Mouse (Mus musculus) hindbrain, embryonic 14.5 days (tissue): Measurements from ENCODE around the gene Adam30. TPM values are rescaled to one million over a fixed set of nuclear protein-coding genes. Genes with fewer than 3 reads are reported as not detected.
"Not testable (repeated sequence)": the region's sequence is repeated elsewhere in the genome, so short reads cannot be mapped to it uniquely, and the experiment has no call there.

Source experiments
- ATAC-seq: fragments of 200-750 bp; cut with Nextera tagmentation; 2 replicates; pipeline ENCODE4 v1.8.0; 2017; ENCODE audit warnings: moderate number of reproducible peaks, mild to moderate bottlenecking, moderate TSS enrichment, moderate library complexity; ENCODE audit not compliant: low FRiP score
- DNase-seq: peaks from one replicate; pipeline ENCODE4 v3.0.0-alpha.2; 2015; ENCODE audit warnings: low spot score
- H3K27ac ChIP-seq: fragments of 300-500 bp; sonication (generic); 2 replicates; pipeline ENCODE4 v1.5.1; 2014; ENCODE audit warnings: mild to moderate bottlenecking, moderate library complexity
- H3K27me3 ChIP-seq: fragments of 300-500 bp; sonication (generic); 2 replicates; pipeline ENCODE4 v1.6.1; 2014; ENCODE audit warnings: mild to moderate bottlenecking, low read length, mixed read lengths; ENCODE audit not compliant: control insufficient read depth, insufficient read depth
- H3K36me3 ChIP-seq: fragments of 300-500 bp; sonication (generic); replicated peaks from 2 replicates; pipeline ENCODE4 v1.6.1; 2014; ENCODE audit not compliant: control insufficient read depth, insufficient read depth
- H3K4me1 ChIP-seq: fragments of 300-500 bp; sonication (generic); replicated peaks from 2 replicates; pipeline ENCODE4 v1.6.1; 2014; ENCODE audit warnings: antibody characterized with exemption, low read length, mixed read lengths; ENCODE audit not compliant: control insufficient read depth, insufficient read depth
- H3K4me2 ChIP-seq: fragments of 300-500 bp; sonication (generic); replicated peaks from 2 replicates; pipeline ENCODE4 v1.6.1; 2014; ENCODE audit warnings: mild to moderate bottlenecking, moderate library complexity
- H3K4me3 ChIP-seq: fragments of 300-500 bp; sonication (generic); replicated peaks from 2 replicates; pipeline ENCODE4 v1.5.1; 2014; ENCODE audit warnings: mild to moderate bottlenecking, low read length
- H3K9ac ChIP-seq: fragments of 300-500 bp; sonication (generic); 2 replicates; pipeline ENCODE4 v1.6.1; 2014
- H3K9me3 ChIP-seq: fragments of 300-500 bp; sonication (generic); 2 replicates; pipeline ENCODE4 v1.6.1; 2016; ENCODE audit warnings: low read length; ENCODE audit not compliant: control insufficient read depth
- WGBS: fragments of 180-500 bp; shearing (Covaris S2); extraction: QIAGEN DNeasy Blood & Tissue Kit; methylation state at CpG from one replicate; pipeline ENCODE4 v1.1.7; 2014; 5-methylcytosine and 5-hydroxymethylcytosine counted together
- polyA plus RNA-seq: library from polyadenylated mRNA; unstranded; fragments of >200 nt; fragmentation: Nextera tagmentation; extraction: Ambion mirVana; gene quantifications from 2 replicates; pipeline ENCODE4 v1.2.1, GENCODE M21; 2014

The Adam30 gene
- not detected in 2 replicates for polyA plus RNA-seq

DNA sequence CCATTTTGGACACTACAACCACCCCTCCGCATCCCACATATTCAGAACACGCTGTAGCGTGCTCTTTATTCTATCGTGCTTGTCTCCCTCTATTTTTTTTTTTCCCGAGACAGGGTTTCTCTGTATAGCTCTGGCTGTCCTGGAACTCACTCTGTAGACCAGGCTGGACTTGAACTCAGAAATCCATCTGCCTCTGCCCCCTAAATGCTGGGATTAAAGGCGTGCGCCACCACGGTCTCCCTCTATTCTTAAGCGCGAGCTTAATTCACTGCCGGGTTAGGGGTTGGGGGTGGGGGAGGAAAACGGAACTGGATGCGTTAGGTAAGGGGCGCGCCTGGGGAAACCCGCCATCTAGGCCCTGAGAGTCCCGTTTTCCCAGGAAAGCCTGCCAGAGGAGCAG is at the start of gene Adam30:
Gene Adam30 (plus strand): TSS at position 301 of the 400 bp plus-strand sequence.
- no peaks in the 10 kb centered on the region for H3K4me1 ChIP-seq
- no peak within 1 kb of the TSS for H3K4me2 ChIP-seq
- H3K4me3 ChIP-seq = no peak within 1 kb of the TSS
- H3K27ac ChIP-seq = no peak within 1 kb of the TSS
- DNase-seq = no peak
- 89% methylated on average over 17 of the region's 17 CpGs for WGBS
- no peak for ATAC-seq
- no peaks in the 10 kb centered on the region for H3K9me3 ChIP-seq
- no peaks in the 10 kb centered on the region for H3K36me3 ChIP-seq
- H3K27me3 ChIP-seq = no peaks in the 10 kb centered on the region
- no peak within 1 kb of the TSS for H3K9ac ChIP-seq

DNA sequence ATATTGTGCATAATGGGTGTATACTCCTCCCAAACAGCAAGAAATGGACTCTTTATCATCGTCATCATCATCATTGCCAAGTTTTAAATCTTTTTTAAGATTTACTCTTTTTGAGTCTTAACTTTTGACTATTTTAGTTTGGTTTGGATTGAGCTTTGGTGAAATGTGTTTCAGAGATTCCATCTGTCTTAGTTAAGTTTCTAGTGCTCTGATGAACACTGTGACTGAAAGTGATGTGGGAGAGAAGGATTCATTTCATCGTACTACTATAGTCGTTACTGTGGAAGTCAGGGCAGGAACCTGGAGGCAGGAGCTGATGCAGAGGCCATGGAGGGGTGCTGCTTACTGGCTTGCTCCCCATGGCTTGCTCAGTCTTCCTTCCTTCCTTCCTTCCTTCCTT is 42.2 kb upstream of the Adam30 start:
- 97% methylated on average over 3 of the region's 3 CpGs for WGBS
- H3K9me3 ChIP-seq = no peaks in the 10 kb centered on the region
- H3K27ac ChIP-seq = no peak overlapping the region
- H3K4me2 ChIP-seq = no peak overlapping the region
- no peak overlapping the region for H3K9ac ChIP-seq
- H3K36me3 ChIP-seq = peaks cover 37% of the 10 kb centered on the region
- ATAC-seq (no peak), DNase-seq (no peak)
- H3K27me3 ChIP-seq = no peaks in the 10 kb centered on the region
- no peak overlapping the region for H3K4me3 ChIP-seq
- H3K4me1 ChIP-seq = no peaks in the 10 kb centered on the region

DNA sequence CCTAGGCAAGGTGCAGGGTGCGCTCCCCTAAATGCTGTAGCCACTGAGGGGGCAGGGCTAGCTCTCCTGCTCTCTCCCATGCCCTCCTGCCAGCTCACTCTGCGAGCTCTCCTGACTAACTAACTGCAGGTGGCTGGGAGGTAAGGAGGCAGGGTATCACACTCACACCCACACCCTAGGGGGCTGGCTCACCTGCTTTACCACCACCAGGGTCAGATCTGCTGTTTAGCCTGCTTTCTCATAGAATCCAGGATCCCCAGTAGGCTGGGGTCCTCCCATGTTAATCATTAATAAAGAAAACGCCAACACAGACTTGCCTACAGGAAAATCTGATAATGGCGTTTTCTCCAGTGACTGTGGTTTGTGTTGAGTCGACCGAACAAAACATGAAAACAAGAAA is 41.1 kb upstream of the Adam30 start:
- no peak for DNase-seq
- ATAC-seq = no peak
- H3K27ac ChIP-seq = no peak overlapping the region
- WGBS = 63% methylated on average over 6 of the region's 6 CpGs
- no peak overlapping the region for H3K4me3 ChIP-seq
- H3K9me3 ChIP-seq = no peaks in the 10 kb centered on the region
- H3K27me3 ChIP-seq = no peaks in the 10 kb centered on the region
- peaks cover 37% of the 10 kb centered on the region for H3K36me3 ChIP-seq
- no peak overlapping the region for H3K4me2 ChIP-seq
- no peaks in the 10 kb centered on the region for H3K4me1 ChIP-seq
- no peak overlapping the region for H3K9ac ChIP-seq

GRCm38 (mm10) chr3:98120884-98121283 is 39.5 kb upstream of the Adam30 start:
- ATAC-seq (no peak; the same call in 1 of the 2 replicates), DNase-seq (no peak)
- H3K9me3 ChIP-seq = no peaks in the 10 kb centered on the region
- no peak overlapping the region for H3K27ac ChIP-seq
- H3K9ac ChIP-seq = no peak overlapping the region
- 26% methylated on average over 6 of the region's 6 CpGs for WGBS
- no peaks in the 10 kb centered on the region for H3K4me1 ChIP-seq
- H3K4me2 ChIP-seq = no peak overlapping the region
- H3K27me3 ChIP-seq = no peaks in the 10 kb centered on the region
- H3K36me3 ChIP-seq = peaks cover 37% of the 10 kb centered on the region
- H3K4me3 ChIP-seq = no peak overlapping the region

- H3K9ac ChIP-seq = no peak overlapping the region
- DNase-seq = no peak
- H3K4me1 ChIP-seq = no peaks in the 10 kb centered on the region
- no peak overlapping the region for H3K27ac ChIP-seq
- H3K36me3 ChIP-seq = peaks cover 26% of the 10 kb centered on the region
- WGBS = 98% methylated on average over 2 of the region's 2 CpGs
- ATAC-seq = no peak
- no peaks in the 10 kb centered on the region for H3K9me3 ChIP-seq
- H3K4me3 ChIP-seq = no peak overlapping the region
- H3K4me2 ChIP-seq = no peak overlapping the region
- H3K27me3 ChIP-seq = no peaks in the 10 kb centered on the region
These were observed 32.7 kb upstream of the Adam30 start for GRCm38 (mm10) chr3:98127775-98128174.

GRCm38 (mm10) chr3:98128716-98129115 is 31.7 kb upstream of the Adam30 start:
- no peak overlapping the region for H3K4me3 ChIP-seq
- ATAC-seq (no peak), DNase-seq (no peak)
- no peak overlapping the region for H3K27ac ChIP-seq
- 93% methylated on average over 5 of the region's 5 CpGs for WGBS
- no peak overlapping the region for H3K9ac ChIP-seq
- no peaks in the 10 kb centered on the region for H3K27me3 ChIP-seq
- no peaks in the 10 kb centered on the region for H3K9me3 ChIP-seq
- no peak overlapping the region for H3K4me2 ChIP-seq
- H3K36me3 ChIP-seq = peaks cover 18% of the 10 kb centered on the region
- H3K4me1 ChIP-seq = no peaks in the 10 kb centered on the region

- peaks cover 40% of the 10 kb centered on the region for H3K36me3 ChIP-seq
- not testable (repeated sequence) for H3K27ac ChIP-seq, DNase-seq, H3K27me3 ChIP-seq, H3K4me2 ChIP-seq, H3K4me1 ChIP-seq, H3K9ac ChIP-seq, H3K4me3 ChIP-seq, ATAC-seq, H3K9me3 ChIP-seq
- WGBS = 95% methylated on average over 4 of the region's 4 CpGs
These were observed 28.3 kb upstream of the Adam30 start for GRCm38 (mm10) chr3:98132140-98132539.

DNA sequence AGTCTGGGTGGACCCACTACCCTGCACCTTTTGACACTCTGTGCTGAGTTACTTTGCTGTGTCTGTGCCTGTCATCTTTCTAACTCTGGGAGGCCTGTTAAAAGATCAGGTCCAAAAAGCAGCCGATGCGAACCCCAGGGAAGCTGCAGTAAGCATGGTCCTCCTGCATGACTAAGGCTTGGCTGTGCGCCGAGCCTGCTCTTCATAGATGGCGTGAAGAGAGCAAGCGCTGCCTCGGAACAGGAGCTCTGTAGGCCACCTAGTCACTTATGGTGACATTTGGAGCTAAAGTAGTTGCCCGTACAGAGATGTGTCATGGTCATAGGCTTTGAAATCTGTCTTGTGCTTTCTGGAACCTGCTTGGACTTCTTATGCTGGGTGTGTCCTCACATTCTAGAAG is 27.8 kb upstream of the Adam30 start:
- H3K27ac ChIP-seq = no peak overlapping the region
- H3K4me3 ChIP-seq = no peak overlapping the region
- no peaks in the 10 kb centered on the region for H3K27me3 ChIP-seq
- 92% methylated on average over 8 of the region's 8 CpGs for WGBS
- peaks cover 45% of the 10 kb centered on the region for H3K36me3 ChIP-seq
- H3K4me2 ChIP-seq = no peak overlapping the region
- H3K4me1 ChIP-seq = no peaks in the 10 kb centered on the region
- H3K9me3 ChIP-seq = no peaks in the 10 kb centered on the region
- no peak overlapping the region for H3K9ac ChIP-seq
- ATAC-seq (no peak), DNase-seq (no peak)

DNA sequence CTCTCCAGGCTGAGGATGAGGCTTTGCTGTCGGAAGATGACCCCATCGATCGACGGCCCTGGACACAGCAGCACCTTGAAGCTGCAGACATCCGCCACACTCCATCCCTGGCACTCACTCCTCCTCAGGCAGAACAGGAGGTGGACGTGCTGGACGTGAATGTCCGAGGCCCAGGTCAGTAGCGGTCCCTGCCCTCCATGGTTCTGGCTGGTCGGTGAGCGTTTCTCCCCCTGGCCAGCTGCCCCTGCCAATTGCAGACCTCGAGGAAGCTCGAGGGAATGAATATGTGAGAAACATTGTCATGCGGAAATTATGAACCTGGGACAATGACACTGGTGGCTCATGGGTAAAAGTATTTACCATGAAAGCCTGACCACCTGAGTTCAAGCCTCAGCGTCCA is 19.0 kb upstream of the Adam30 start:
- no peaks in the 10 kb centered on the region for H3K4me1 ChIP-seq
- no peak overlapping the region for H3K9ac ChIP-seq
- H3K4me3 ChIP-seq = no peak overlapping the region
- no peaks in the 10 kb centered on the region for H3K27me3 ChIP-seq
- H3K9me3 ChIP-seq = no peaks in the 10 kb centered on the region
- ATAC-seq = no peak
- WGBS = 98% methylated on average over 15 of the region's 15 CpGs
- peaks cover 73% of the 10 kb centered on the region for H3K36me3 ChIP-seq
- no peak for DNase-seq
- no peak overlapping the region for H3K4me2 ChIP-seq
- H3K27ac ChIP-seq = no peak overlapping the region

- DNase-seq (no peak), ATAC-seq (no peak)
- Histone ChIP-seq H3K36me3 (peaks cover 73% of the 10 kb centered on the region), H3K27ac (no peak overlapping the region), H3K4me3 (no peak overlapping the region), H3K4me2 (no peak overlapping the region), H3K9ac (no peak overlapping the region), H3K9me3 (no peaks in the 10 kb centered on the region), H3K4me1 (no peaks in the 10 kb centered on the region), H3K27me3 (no peaks in the 10 kb centered on the region)
- 97% methylated on average over 13 of the region's 13 CpGs for WGBS
These were observed 17.6 kb upstream of the Adam30 start for GRCm38 (mm10) chr3:98142862-98143261.
